Mouse (Mus musculus): ENCODE measurements around the gene Gm9887.

DNA sequence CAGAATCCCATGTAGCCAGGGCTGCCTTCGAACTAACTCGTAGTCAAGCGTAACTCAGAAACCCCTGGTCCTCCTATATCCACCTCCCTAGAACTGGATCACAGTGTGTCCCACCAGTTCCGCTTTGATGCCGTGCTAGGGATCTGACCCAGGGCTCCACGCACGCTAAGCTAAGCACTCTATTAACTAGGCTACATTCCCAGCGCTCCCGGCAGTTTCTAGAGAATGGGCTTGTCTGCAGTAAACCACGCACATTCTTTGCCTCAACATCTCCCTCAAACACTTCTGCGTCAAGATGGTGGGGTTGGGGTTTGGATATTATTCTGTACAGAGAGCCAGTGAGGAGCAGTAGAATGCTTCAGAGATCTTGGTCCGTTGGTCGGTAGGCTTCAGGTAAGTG, 46.3 kb upstream of the Gm9887 start:
- TF ChIP-seq CTCF (conservative IDR thresholded peaks at IDR 0.05; ENCODE audit: insufficient read depth, insufficient read length, low read depth, low read length) (no peak), POLR2A (IDR thresholded peaks at IDR 0.05; ENCODE audit: low read depth, low read length) (no peak)
